Mouse (Mus musculus) lung, adult 2 months (tissue): Measurements from ENCODE around the gene Hps4.

Source experiments
- CTCF ChIP-seq: fragments of 200-500 bp; IDR thresholded peaks from 2 replicates; pipeline ENCODE4 v1.5.1; 2011; ENCODE audit warnings: mild to moderate bottlenecking, low read length, control low read depth; ENCODE audit not compliant: insufficient read depth
- POLR2A ChIP-seq: fragments of 200-500 bp; IDR thresholded peaks from 2 replicates; pipeline ENCODE4 v1.6.1; 2011; ENCODE audit warnings: low read depth, mild to moderate bottlenecking, control low read depth, low read length, borderline replicate concordance; ENCODE audit errors: extremely low read depth

GRCm38 (mm10) chr5:112300112-112300511 lies 42.8 kb upstream of the Hps4 start:
- TF ChIP-seq CTCF (no peak), POLR2A (no peak)
